Mouse (Mus musculus): Measurements from ENCODE around the gene Bcap29. TPM values are rescaled to one million over a fixed set of nuclear protein-coding genes. Genes with fewer than 3 reads are reported as not detected.
"Not testable (repeated sequence)": the region's sequence is repeated elsewhere in the genome, so short reads cannot be mapped to it uniquely, and the experiment has no call there.

Bcap29 gene
- polyA plus RNA-seq, 1 experiment from 2014 or later: 32.7 TPM

GRCm38 (mm10) chr12:31633970-31634342 lies 502 bp downstream of the Bcap29 start:
- Histone ChIP-seq H3K27ac (ENCODE audit: low read depth, low read length) (no peak overlapping the region), H3K4me1 (ENCODE audit: control insufficient read depth, insufficient read depth, low read length) (peaks cover 5% of the 10 kb centered on the region; the same call in 1 of the 2 replicates), H3K36me3 (ENCODE audit: control insufficient read depth, insufficient read depth, low read length) (no peaks in the 10 kb centered on the region), H3K4me3 (ENCODE audit: low read depth, low read length) (peak overlapping the region; percentile 60), H3K4me2 (ENCODE audit: low read length) (peak overlapping the region; percentile 79), H3K9me3 (replicated peaks; ENCODE audit: control insufficient read depth, low read length) (no peaks in the 10 kb centered on the region), H3K9ac (ENCODE audit: low read length) (peak overlapping the region; percentile 85), H3K27me3 (replicated peaks; ENCODE audit: control insufficient read depth, insufficient read depth, low read length) (no peaks in the 10 kb centered on the region)
- ATAC-seq (peak; percentile 45), DNase-seq (ENCODE audit: low spot score) (no peak)
- WGBS: 8% methylated on average over 13 of the region's 13 CpGs

DNA sequence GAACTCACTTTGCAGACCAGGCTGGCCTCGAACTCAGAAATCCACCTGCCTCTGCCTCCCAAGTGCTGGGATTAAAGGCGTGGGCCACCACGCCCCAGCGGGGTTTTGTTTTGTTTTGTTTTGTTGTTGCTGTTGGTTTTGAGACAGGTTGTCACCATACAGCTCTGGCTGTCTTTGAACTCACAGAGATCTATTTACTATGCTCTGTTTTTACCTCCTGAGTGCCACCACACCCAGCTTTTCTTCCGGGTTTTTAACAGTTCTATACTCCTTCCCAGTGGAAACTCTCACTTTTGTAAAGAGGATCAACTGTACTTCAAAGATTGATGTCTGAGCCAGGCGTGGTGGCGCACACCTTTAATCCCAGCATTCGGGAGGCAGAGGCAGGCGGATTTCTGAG lies 6.1 kb downstream of the Bcap29 start:
- 94% methylated on average over 9 of the region's 9 CpGs for WGBS
- DNase-seq (ENCODE audit: low spot score); H3K36me3 ChIP-seq (ENCODE audit: control insufficient read depth, insufficient read depth, low read length); H3K4me3 ChIP-seq (ENCODE audit: low read depth, low read length); H3K27me3 ChIP-seq (replicated peaks; ENCODE audit: control insufficient read depth, insufficient read depth, low read length); H3K4me2 ChIP-seq (ENCODE audit: low read length); H3K27ac ChIP-seq (ENCODE audit: low read depth, low read length); H3K9me3 ChIP-seq (replicated peaks; ENCODE audit: control insufficient read depth, low read length); H3K9ac ChIP-seq (ENCODE audit: low read length); ATAC-seq; H3K4me1 ChIP-seq (ENCODE audit: control insufficient read depth, insufficient read depth, low read length): not testable (repeated sequence)

GRCm38 (mm10) chr12:31625016-31625415 lies 9.4 kb downstream of the Bcap29 start:
- H3K4me2 ChIP-seq (ENCODE audit: low read length): no peak overlapping the region
- H3K4me3 ChIP-seq (ENCODE audit: low read depth, low read length): no peak overlapping the region
- peaks cover 14% of the 10 kb centered on the region; the same call in 1 of the 2 replicates for H3K36me3 ChIP-seq (ENCODE audit: control insufficient read depth, insufficient read depth, low read length)
- DNase-seq (ENCODE audit: low spot score) (no peak), ATAC-seq (no peak)
- 97% methylated on average over 1 of the region's 1 CpGs for WGBS
- no peaks in the 10 kb centered on the region for H3K4me1 ChIP-seq (ENCODE audit: control insufficient read depth, insufficient read depth, low read length)
- no peak overlapping the region for H3K27ac ChIP-seq (ENCODE audit: low read depth, low read length)
- no peak overlapping the region for H3K9ac ChIP-seq (ENCODE audit: low read length)
- H3K27me3 ChIP-seq (replicated peaks; ENCODE audit: control insufficient read depth, insufficient read depth, low read length): no peaks in the 10 kb centered on the region
- no peaks in the 10 kb centered on the region for H3K9me3 ChIP-seq (replicated peaks; ENCODE audit: control insufficient read depth, low read length)

DNA sequence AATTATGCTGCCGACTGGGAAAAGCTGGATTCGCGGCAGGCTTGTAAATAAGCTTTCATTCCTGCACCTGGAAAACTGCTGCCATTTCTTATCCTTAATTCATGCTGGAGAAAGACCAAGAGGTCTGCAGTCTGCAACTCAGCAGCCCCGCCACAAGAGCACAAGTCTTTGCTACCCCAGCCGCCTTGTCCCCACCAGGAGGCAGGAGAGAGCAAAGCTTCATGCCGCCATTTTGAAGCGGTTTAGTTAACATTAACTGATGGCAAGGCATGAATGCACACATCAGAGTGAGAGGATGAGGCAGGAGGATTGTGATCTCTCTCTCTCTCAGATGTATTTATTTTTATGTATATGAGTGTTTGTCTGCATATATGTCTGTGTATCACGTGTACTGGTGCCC lies 14.4 kb downstream of the Bcap29 start:
- ATAC-seq (no peak), DNase-seq (ENCODE audit: low spot score) (no peak)
- no peak overlapping the region for H3K4me2 ChIP-seq (ENCODE audit: low read length)
- H3K36me3 ChIP-seq (ENCODE audit: control insufficient read depth, insufficient read depth, low read length): peaks cover 13% of the 10 kb centered on the region; the same call in 1 of the 2 replicates
- H3K9me3 ChIP-seq (replicated peaks; ENCODE audit: control insufficient read depth, low read length): no peaks in the 10 kb centered on the region
- no peak overlapping the region for H3K9ac ChIP-seq (ENCODE audit: low read length)
- H3K27ac ChIP-seq (ENCODE audit: low read depth, low read length): no peak overlapping the region
- H3K27me3 ChIP-seq (replicated peaks; ENCODE audit: control insufficient read depth, insufficient read depth, low read length): no peaks in the 10 kb centered on the region
- no peak overlapping the region for H3K4me3 ChIP-seq (ENCODE audit: low read depth, low read length)
- WGBS: 90% methylated on average over 8 of the region's 8 CpGs
- no peaks in the 10 kb centered on the region for H3K4me1 ChIP-seq (ENCODE audit: control insufficient read depth, insufficient read depth, low read length)

DNA sequence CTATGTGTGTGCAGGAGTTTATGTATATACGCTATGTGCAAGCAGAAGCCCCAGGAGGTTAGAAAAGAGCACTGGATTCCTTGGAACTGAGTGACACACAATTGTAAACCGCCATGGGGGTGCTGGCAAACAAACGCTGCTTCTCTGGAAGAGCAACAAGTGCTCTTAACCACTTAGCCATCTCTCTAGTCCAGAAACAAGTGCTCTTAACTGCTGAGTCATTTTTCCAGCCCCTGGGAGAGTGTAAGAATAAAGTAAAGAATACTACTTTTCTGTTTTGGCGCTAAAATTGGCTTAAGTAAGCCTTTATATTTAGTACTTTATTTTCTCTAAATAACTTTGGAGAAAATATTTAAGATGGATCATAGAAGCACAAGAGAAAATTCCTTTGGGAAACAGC lies 21.1 kb downstream of the Bcap29 start:
- Histone ChIP-seq H3K36me3 (ENCODE audit: control insufficient read depth, insufficient read depth, low read length) (peaks cover 3% of the 10 kb centered on the region; the same call in 1 of the 2 replicates), H3K27me3 (replicated peaks; ENCODE audit: control insufficient read depth, insufficient read depth, low read length) (no peaks in the 10 kb centered on the region), H3K9me3 (replicated peaks; ENCODE audit: control insufficient read depth, low read length) (no peaks in the 10 kb centered on the region), H3K27ac (ENCODE audit: low read depth, low read length) (no peak overlapping the region), H3K9ac (ENCODE audit: low read length) (no peak overlapping the region), H3K4me3 (ENCODE audit: low read depth, low read length) (no peak overlapping the region), H3K4me1 (ENCODE audit: control insufficient read depth, insufficient read depth, low read length) (no peaks in the 10 kb centered on the region), H3K4me2 (ENCODE audit: low read length) (no peak overlapping the region)
- ATAC-seq (no peak), DNase-seq (ENCODE audit: low spot score) (no peak)
- 56% methylated on average over 4 of the region's 4 CpGs for WGBS

- H3K9me3 ChIP-seq (replicated peaks; ENCODE audit: control insufficient read depth, low read length): no peaks in the 10 kb centered on the region
- no peak overlapping the region for H3K9ac ChIP-seq (ENCODE audit: low read length)
- no peak overlapping the region for H3K4me3 ChIP-seq (ENCODE audit: low read depth, low read length)
- no peak for ATAC-seq
- no peak overlapping the region for H3K4me2 ChIP-seq (ENCODE audit: low read length)
- no peaks in the 10 kb centered on the region for H3K4me1 ChIP-seq (ENCODE audit: control insufficient read depth, insufficient read depth, low read length)
- H3K27me3 ChIP-seq (replicated peaks; ENCODE audit: control insufficient read depth, insufficient read depth, low read length): no peaks in the 10 kb centered on the region
- no peak for DNase-seq (ENCODE audit: low spot score)
- WGBS: 10% methylated on average over 3 of the region's 3 CpGs
- H3K36me3 ChIP-seq (ENCODE audit: control insufficient read depth, insufficient read depth, low read length): no peaks in the 10 kb centered on the region
- no peak overlapping the region for H3K27ac ChIP-seq (ENCODE audit: low read depth, low read length)
Observed at GRCm38 (mm10) chr12:31608138-31608537, 26.3 kb downstream of the Bcap29 start.

DNA sequence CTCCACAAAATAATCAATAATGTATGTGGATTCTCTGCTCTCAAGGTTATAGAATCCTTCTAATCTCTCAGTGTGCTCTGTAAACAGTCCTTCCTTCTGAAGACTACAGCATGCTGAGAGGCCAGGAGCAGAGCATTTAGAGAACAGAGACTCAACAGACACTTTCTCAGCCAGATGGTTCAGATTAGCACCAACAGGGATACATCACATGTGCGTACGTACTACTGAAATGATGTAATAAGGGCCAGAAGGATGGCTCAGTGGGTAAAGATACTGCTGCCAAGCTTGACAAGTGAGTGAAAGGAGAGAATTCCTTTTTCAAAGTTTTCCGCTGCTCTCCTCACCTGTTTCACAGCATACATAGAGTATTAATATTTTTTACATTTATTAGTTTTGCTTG lies 29.6 kb downstream of the Bcap29 start:
- H3K27ac ChIP-seq (ENCODE audit: low read depth, low read length): no peak overlapping the region
- H3K4me1 ChIP-seq (ENCODE audit: control insufficient read depth, insufficient read depth, low read length): no peaks in the 10 kb centered on the region
- H3K4me3 ChIP-seq (ENCODE audit: low read depth, low read length): no peak overlapping the region
- H3K9ac ChIP-seq (ENCODE audit: low read length): no peak overlapping the region
- no peaks in the 10 kb centered on the region for H3K36me3 ChIP-seq (ENCODE audit: control insufficient read depth, insufficient read depth, low read length)
- H3K4me2 ChIP-seq (ENCODE audit: low read length): no peak overlapping the region
- peak; percentile 32 for DNase-seq (ENCODE audit: low spot score)
- H3K9me3 ChIP-seq (replicated peaks; ENCODE audit: control insufficient read depth, low read length): no peaks in the 10 kb centered on the region
- no peak; the same call in 1 of the 2 replicates for ATAC-seq
- WGBS: 74% methylated on average over 3 of the region's 3 CpGs
- no peaks in the 10 kb centered on the region for H3K27me3 ChIP-seq (replicated peaks; ENCODE audit: control insufficient read depth, insufficient read depth, low read length)

GRCm38 (mm10) chr12:31603586-31603985 lies 30.9 kb downstream of the Bcap29 start:
- DNase-seq (ENCODE audit: low spot score) (no peak), ATAC-seq (no peak)
- Histone ChIP-seq H3K4me2 (ENCODE audit: low read length) (no peak overlapping the region), H3K27ac (ENCODE audit: low read depth, low read length) (no peak overlapping the region), H3K27me3 (replicated peaks; ENCODE audit: control insufficient read depth, insufficient read depth, low read length) (no peaks in the 10 kb centered on the region), H3K9me3 (replicated peaks; ENCODE audit: control insufficient read depth, low read length) (no peaks in the 10 kb centered on the region), H3K36me3 (ENCODE audit: control insufficient read depth, insufficient read depth, low read length) (no peaks in the 10 kb centered on the region), H3K4me1 (ENCODE audit: control insufficient read depth, insufficient read depth, low read length) (no peaks in the 10 kb centered on the region), H3K9ac (ENCODE audit: low read length) (no peak overlapping the region), H3K4me3 (ENCODE audit: low read depth, low read length) (no peak overlapping the region)
- WGBS: 84% methylated on average over 6 of the region's 6 CpGs

DNA sequence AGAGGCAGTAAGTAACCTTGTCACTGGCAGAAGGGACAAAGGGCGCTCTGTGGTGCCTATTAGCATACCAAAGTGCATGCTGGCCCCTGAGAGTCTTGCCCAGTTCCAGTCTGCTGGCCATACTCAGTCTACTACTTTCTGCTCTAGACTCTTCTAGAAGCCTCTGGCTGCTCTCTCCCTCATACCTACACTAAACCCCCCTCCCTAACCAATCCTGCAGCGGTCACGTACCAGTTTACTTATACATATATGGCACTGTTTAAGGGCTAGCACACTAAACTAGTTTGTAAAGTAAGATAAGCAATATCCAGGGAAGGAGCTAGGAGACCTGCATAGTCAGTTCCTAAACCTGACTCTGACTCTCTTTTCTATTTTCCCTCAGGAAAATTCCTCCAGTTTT lies 40.2 kb downstream of the Bcap29 start:
- Histone ChIP-seq H3K4me2 (ENCODE audit: low read length) (no peak overlapping the region), H3K9ac (ENCODE audit: low read length) (no peak overlapping the region), H3K4me1 (ENCODE audit: control insufficient read depth, insufficient read depth, low read length) (no peaks in the 10 kb centered on the region), H3K27ac (ENCODE audit: low read depth, low read length) (no peak overlapping the region), H3K9me3 (replicated peaks; ENCODE audit: control insufficient read depth, low read length) (no peaks in the 10 kb centered on the region), H3K4me3 (ENCODE audit: low read depth, low read length) (no peak overlapping the region), H3K27me3 (replicated peaks; ENCODE audit: control insufficient read depth, insufficient read depth, low read length) (no peaks in the 10 kb centered on the region), H3K36me3 (ENCODE audit: control insufficient read depth, insufficient read depth, low read length) (no peaks in the 10 kb centered on the region)
- WGBS: 88% methylated on average over 3 of the region's 3 CpGs
- ATAC-seq: no peak
- no peak for DNase-seq (ENCODE audit: low spot score)
